Mouse (Mus musculus): Measurements from ENCODE around the gene Bad. TPM values are rescaled to one million over a fixed set of nuclear protein-coding genes. Genes with fewer than 3 reads are reported as not detected.
A peak's percentile ranks its signal among the peaks of the same experiment; 100 is the strongest.

The Bad gene
- total and polyA plus RNA-seq, 2 experiments, result 26.2 to 40.3 TPM

DNA sequence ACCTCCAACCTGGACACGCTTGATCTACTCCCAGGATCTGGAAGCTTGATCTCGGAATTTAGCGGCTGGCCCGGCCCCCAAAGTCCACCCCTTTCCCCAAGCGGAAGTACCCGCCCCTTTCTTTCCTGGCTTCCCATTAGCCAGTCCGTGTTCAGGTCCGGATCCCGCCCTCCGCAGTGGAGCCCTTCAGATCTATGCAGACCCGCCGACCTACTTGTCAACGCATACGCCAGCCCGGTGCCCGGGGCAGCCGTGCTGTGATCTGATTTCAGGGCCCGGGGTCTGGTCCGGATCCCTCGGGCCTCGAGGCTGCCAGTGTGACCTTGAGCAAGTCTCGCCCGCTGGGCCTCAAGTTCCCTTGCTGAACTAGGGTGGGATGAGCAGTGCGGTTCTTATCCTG, 54.3 kb downstream of the Bad start, which contains the start of the genes Nudt22 and Trpt1:
Gene Nudt22 (minus strand): TSS at position 112 of the 400 bp plus-strand sequence.
Gene Trpt1 (plus strand): TSS at position 126 of the 400 bp plus-strand sequence.
- WGBS, result under 1% methylated on average over 24 of the region's 24 CpGs
- peaks cover 13% of the 10 kb centered on the region for H3K4me1 ChIP-seq (ENCODE audit: control insufficient read depth, insufficient read depth, low read length)
- no peaks in the 10 kb centered on the region for H3K36me3 ChIP-seq (ENCODE audit: control insufficient read depth, insufficient read depth, low read length)
- H3K79me2 ChIP-seq (ENCODE audit: control insufficient read depth, insufficient read depth, low read length), result no peaks in the 10 kb centered on the region
- H3K27ac ChIP-seq (replicated peaks; ENCODE audit: insufficient read depth, low read depth, low read length), result peak within 1 kb of the TSS; percentile 81
- H3K9ac ChIP-seq (ENCODE audit: low read depth, low read length), result peak within 1 kb of the TSS; percentile 76
- H3K4me3 ChIP-seq (ENCODE audit: insufficient read depth, low read depth, low read length), result peak within 1 kb of the TSS; percentile 64
- TF ChIP-seq CTCF (IDR thresholded peaks at IDR 0.05; ENCODE audit: low read depth, low read length), result no peak
- peak; percentile 66; the same call in 1 of the 2 replicates for TF ChIP-seq POLR2A (IDR thresholded peaks at IDR 0.05; ENCODE audit: extremely low read depth, insufficient read depth, low read length)
- H3K27me3 ChIP-seq (ENCODE audit: control insufficient read depth, insufficient read depth, low read length), result no peaks in the 10 kb centered on the region
- DNase-seq (ENCODE audit: extremely low read depth, low read depth, low spot score), result peak; percentile 86

DNA sequence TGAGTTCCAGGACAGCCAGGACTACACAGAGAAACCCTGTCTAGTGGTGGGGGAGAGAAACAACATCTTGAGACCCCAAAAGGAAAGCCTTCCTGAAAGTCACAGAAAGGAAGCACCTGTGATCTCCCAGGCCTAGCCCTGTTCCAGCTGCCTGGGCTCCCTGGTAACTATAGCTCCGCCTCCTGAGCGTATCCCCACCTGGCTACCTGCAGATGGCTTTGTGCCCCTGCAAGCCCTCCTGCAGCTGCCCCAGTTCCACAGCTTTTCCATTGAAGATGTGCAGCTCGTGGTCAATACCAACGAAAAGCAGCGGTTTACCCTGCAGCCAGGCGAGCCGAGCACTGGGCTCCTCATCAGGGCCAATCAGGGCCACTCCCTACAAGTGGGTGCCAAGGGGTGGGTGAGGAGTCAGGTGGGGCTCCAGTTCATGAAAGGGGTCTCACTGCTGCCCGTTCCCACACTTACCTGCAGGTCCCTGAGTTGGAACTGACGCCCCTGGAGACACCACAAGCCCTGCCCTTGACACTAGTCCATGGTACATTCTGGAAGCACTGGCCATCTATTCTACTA, 56.1 kb downstream of the Bad start:
- Histone ChIP-seq H3K4me3 (ENCODE audit: insufficient read depth, low read depth, low read length) (no peak overlapping the region), H3K27me3 (ENCODE audit: control insufficient read depth, insufficient read depth, low read length) (no peaks in the 10 kb centered on the region), H3K36me3 (ENCODE audit: control insufficient read depth, insufficient read depth, low read length) (no peaks in the 10 kb centered on the region), H3K79me2 (ENCODE audit: control insufficient read depth, insufficient read depth, low read length) (no peaks in the 10 kb centered on the region), H3K27ac (replicated peaks; ENCODE audit: insufficient read depth, low read depth, low read length) (no peak overlapping the region), H3K9ac (ENCODE audit: low read depth, low read length) (no peak overlapping the region), H3K4me1 (ENCODE audit: control insufficient read depth, insufficient read depth, low read length) (peaks cover 12% of the 10 kb centered on the region)
- WGBS, result 96% methylated on average over 9 of the region's 9 CpGs
- no peak for TF ChIP-seq POLR2A (IDR thresholded peaks at IDR 0.05; ENCODE audit: extremely low read depth, insufficient read depth, low read length)
- no peak for TF ChIP-seq CTCF (IDR thresholded peaks at IDR 0.05; ENCODE audit: low read depth, low read length)
- DNase-seq (ENCODE audit: extremely low read depth, low read depth, low spot score), result no peak

GRCm38 (mm10) chr19:6999360-7000063, 57.9 kb downstream of the Bad start:
- H3K27me3 ChIP-seq (ENCODE audit: control insufficient read depth, insufficient read depth, low read length), result no peaks in the 10 kb centered on the region
- H3K36me3 ChIP-seq (ENCODE audit: control insufficient read depth, insufficient read depth, low read length), result no peaks in the 10 kb centered on the region
- no peak for DNase-seq (ENCODE audit: extremely low read depth, low read depth, low spot score)
- H3K9ac ChIP-seq (ENCODE audit: low read depth, low read length), result no peak overlapping the region
- no peak overlapping the region for H3K27ac ChIP-seq (replicated peaks; ENCODE audit: insufficient read depth, low read depth, low read length)
- H3K4me1 ChIP-seq (ENCODE audit: control insufficient read depth, insufficient read depth, low read length), result peaks cover 12% of the 10 kb centered on the region
- no peaks in the 10 kb centered on the region for H3K79me2 ChIP-seq (ENCODE audit: control insufficient read depth, insufficient read depth, low read length)
- no peak for TF ChIP-seq CTCF (IDR thresholded peaks at IDR 0.05; ENCODE audit: low read depth, low read length)
- no peak for TF ChIP-seq POLR2A (IDR thresholded peaks at IDR 0.05; ENCODE audit: extremely low read depth, insufficient read depth, low read length)
- no peak overlapping the region for H3K4me3 ChIP-seq (ENCODE audit: insufficient read depth, low read depth, low read length)
- 93% methylated on average over 19 of the region's 19 CpGs for WGBS

Other genes with a start within 250 kb of the Bad start
- 3.9 and 5.8 TPM in 2 replicates for gene Rps6ka4, start 101.2 kb upstream of the Bad start, total RNA-seq (2014; rRNA removed)
- gene Rps6ka4, start 101.2 kb upstream of the Bad start, polyA plus RNA-seq (2012; rRNA removed), result 7.8 and 8.4 TPM in 2 replicates
- gene Ccdc88b, start 83.7 kb upstream of the Bad start, total RNA-seq (2014; rRNA removed), result 0.60 and 1.4 TPM in 2 replicates
- gene Ccdc88b, start 83.7 kb upstream of the Bad start, polyA plus RNA-seq (2012; rRNA removed), result 1.9 TPM in 2 replicates
- 30.7 and 43.6 TPM in 2 replicates for gene Trmt112, start 32.2 kb upstream of the Bad start, total RNA-seq (2014; rRNA removed)
- gene Trmt112, start 32.2 kb upstream of the Bad start, polyA plus RNA-seq (2012; rRNA removed), result 89.7 and 101 TPM in 2 replicates
- gene Prdx5, start 31.8 kb upstream of the Bad start, total RNA-seq (2014; rRNA removed), result 403 and 615 TPM in 2 replicates
- 364 and 379 TPM in 2 replicates for gene Prdx5, start 31.8 kb upstream of the Bad start, polyA plus RNA-seq (2012; rRNA removed)
- 25.9 and 27.7 TPM in 2 replicates for gene Esrra, start 20.0 kb upstream of the Bad start, total RNA-seq (2014; rRNA removed)
- 36.6 and 40.6 TPM in 2 replicates for gene Esrra, start 20.0 kb upstream of the Bad start, polyA plus RNA-seq (2012; rRNA removed)
- gene Catsperz, start 16.5 kb upstream of the Bad start, total RNA-seq (2014; rRNA removed), result not detected in 2 replicates
- gene Catsperz, start 16.5 kb upstream of the Bad start, polyA plus RNA-seq (2012; rRNA removed), result not detected in 2 replicates
- 0.07 TPM in 1 of 2 replicates, not detected in the other for gene Kcnk4, start 7.3 kb upstream of the Bad start, total RNA-seq (2014; rRNA removed)
- 0.05 TPM in 1 of 2 replicates, not detected in the other for gene Kcnk4, start 7.3 kb upstream of the Bad start, polyA plus RNA-seq (2012; rRNA removed)
- 12.3 and 14.0 TPM in 2 replicates for gene Gpr137, start 619 bp downstream of the Bad start, total RNA-seq (2014; rRNA removed)
- 52.6 and 61.1 TPM in 2 replicates for gene Gpr137, start 619 bp downstream of the Bad start, polyA plus RNA-seq (2012; rRNA removed)
- gene Ppp1r14b, start 33.1 kb downstream of the Bad start, total RNA-seq (2014; rRNA removed), result 14.0 and 24.0 TPM in 2 replicates
- gene Ppp1r14b, start 33.1 kb downstream of the Bad start, polyA plus RNA-seq (2012; rRNA removed), result 34.5 and 38.2 TPM in 2 replicates
- gene Plcb3, start 34.6 kb downstream of the Bad start, total RNA-seq (2014; rRNA removed), result 5.9 and 9.6 TPM in 2 replicates
- 15.7 and 27.6 TPM in 2 replicates for gene Plcb3, start 34.6 kb downstream of the Bad start, polyA plus RNA-seq (2012; rRNA removed)
- gene Fkbp2, start 38.6 kb downstream of the Bad start, total RNA-seq (2014; rRNA removed), result 66.2 and 92.8 TPM in 2 replicates
- gene Fkbp2, start 38.6 kb downstream of the Bad start, polyA plus RNA-seq (2012; rRNA removed), result 60.0 and 97.3 TPM in 2 replicates
- 1.9 and 3.2 TPM in 2 replicates for gene Vegfb, start 45.8 kb downstream of the Bad start, total RNA-seq (2014; rRNA removed)
- 16.8 and 20.4 TPM in 2 replicates for gene Vegfb, start 45.8 kb downstream of the Bad start, polyA plus RNA-seq (2012; rRNA removed)
- gene Dnajc4, start 50.7 kb downstream of the Bad start, total RNA-seq (2014; rRNA removed), result 11.2 and 13.3 TPM in 2 replicates
- 22.3 and 23.7 TPM in 2 replicates for gene Dnajc4, start 50.7 kb downstream of the Bad start, polyA plus RNA-seq (2012; rRNA removed)
- 14.4 and 16.4 TPM in 2 replicates for gene Nudt22, start 54.3 kb downstream of the Bad start, total RNA-seq (2014; rRNA removed)
- gene Nudt22, start 54.3 kb downstream of the Bad start, polyA plus RNA-seq (2012; rRNA removed), result 29.3 and 30.9 TPM in 2 replicates
- 2.0 and 3.0 TPM in 2 replicates for gene Trpt1, start 54.3 kb downstream of the Bad start, total RNA-seq (2014; rRNA removed)
- gene Trpt1, start 54.3 kb downstream of the Bad start, polyA plus RNA-seq (2012; rRNA removed), result 7.0 and 7.9 TPM in 2 replicates
- 3.1 and 3.4 TPM in 2 replicates for gene Fermt3, start 77.6 kb downstream of the Bad start, total RNA-seq (2014; rRNA removed)
- gene Fermt3, start 77.6 kb downstream of the Bad start, polyA plus RNA-seq (2012; rRNA removed), result 3.2 and 6.3 TPM in 2 replicates
- gene Stip1, start 98.1 kb downstream of the Bad start, total RNA-seq (2014; rRNA removed), result 44.9 and 49.4 TPM in 2 replicates
- 32.3 and 37.2 TPM in 2 replicates for gene Stip1, start 98.1 kb downstream of the Bad start, polyA plus RNA-seq (2012; rRNA removed)
- 12.2 and 15.0 TPM in 2 replicates for gene Macrod1, start 114.9 kb downstream of the Bad start, total RNA-seq (2014; rRNA removed)
- 115 and 120 TPM in 2 replicates for gene Macrod1, start 114.9 kb downstream of the Bad start, polyA plus RNA-seq (2012; rRNA removed)
- gene Flrt1, start 163.9 kb downstream of the Bad start, total RNA-seq (2014; rRNA removed), result 0.09 and 0.40 TPM in 2 replicates
- 0.27 and 0.31 TPM in 2 replicates for gene Flrt1, start 163.9 kb downstream of the Bad start, polyA plus RNA-seq (2012; rRNA removed)